Mouse (Mus musculus) liver, embryonic 18 days (tissue): Measurements from ENCODE around the gene Dap3. TPM values are rescaled to one million over a fixed set of nuclear protein-coding genes. Genes with fewer than 3 reads are reported as not detected.

Experiments used
- polyA plus RNA-seq: library from polyadenylated mRNA; depleted of rRNA; stranded (reverse); fragments of >200 nt; gene quantifications from 2 replicates; pipeline ENCODE4 v1.2.3, GENCODE M21; 2012; rRNA removed

The Dap3 gene
- polyA plus RNA-seq, result 47.8 and 48.9 TPM in 2 replicates

GRCm38 (mm10) chr3:88950576-88951326 is at the start of gene Dap3, which contains the start of gene Ash1l:
TSS of gene Dap3 (minus strand) at chr3:88951181.
TSS of gene Ash1l (plus strand) at chr3:88950622.

GRCm38 (mm10) chr3:88913511-88914383 is 37.2 kb downstream of the Dap3 start, which contains the start of gene Msto1:
TSS of gene Msto1 (minus strand) at chr3:88913999.

Other genes starting within 250 kb of the Dap3 start
- gene Rit1, start 234.3 kb downstream of the Dap3 start, polyA plus RNA-seq, result 22.1 and 22.6 TPM in 2 replicates
- gene Syt11, start 176.0 kb downstream of the Dap3 start, polyA plus RNA-seq, result 0.48 and 0.50 TPM in 2 replicates
- 4.3 and 4.9 TPM in 2 replicates for gene Gon4l, start 116.0 kb downstream of the Dap3 start, polyA plus RNA-seq
- gene Msto1, start 37.2 kb downstream of the Dap3 start, polyA plus RNA-seq, result 8.8 and 9.1 TPM in 2 replicates
- gene Ash1l, start 559 bp downstream of the Dap3 start, polyA plus RNA-seq, result 3.3 and 3.8 TPM in 2 replicates
- gene Rusc1, start 142.1 kb upstream of the Dap3 start, polyA plus RNA-seq, result 3.9 and 4.8 TPM in 2 replicates
- gene Gm43738, start 149.9 kb upstream of the Dap3 start, polyA plus RNA-seq, result not detected in 2 replicates
- gene Fdps, start 150.8 kb upstream of the Dap3 start, polyA plus RNA-seq, result 280 and 373 TPM in 2 replicates
- 90.2 and 91.0 TPM in 2 replicates for gene Pklr, start 185.0 kb upstream of the Dap3 start, polyA plus RNA-seq
- 0.14 and 0.19 TPM in 2 replicates for gene Hcn3, start 209.0 kb upstream of the Dap3 start, polyA plus RNA-seq
- gene Clk2, start 213.6 kb upstream of the Dap3 start, polyA plus RNA-seq, result 25.1 and 31.8 TPM in 2 replicates
- 35.6 and 37.9 TPM in 2 replicates for gene Scamp3, start 226.3 kb upstream of the Dap3 start, polyA plus RNA-seq
- gene Fam189b, start 232.0 kb upstream of the Dap3 start, polyA plus RNA-seq, result 3.0 and 3.4 TPM in 2 replicates